Mouse (Mus musculus) cerebellum, adult 11-12 months (tissue): Measurements from ENCODE around the gene Spg11.

ENCODE experiments used
- DNase-seq: peaks from one replicate; pipeline ENCODE4 v3.0.0; 2022

The Spg11 gene

GRCm38 (mm10) chr2:122059365-122060115 lies 58.6 kb downstream of the Spg11 start:
- DNase-seq: peak; percentile 55

GRCm38 (mm10) chr2:122043926-122044325 lies 74.3 kb downstream of the Spg11 start:
- DNase-seq: no peak

GRCm38 (mm10) chr2:122036064-122036463 lies 82.1 kb downstream of the Spg11 start:
- DNase-seq: no peak

DNA sequence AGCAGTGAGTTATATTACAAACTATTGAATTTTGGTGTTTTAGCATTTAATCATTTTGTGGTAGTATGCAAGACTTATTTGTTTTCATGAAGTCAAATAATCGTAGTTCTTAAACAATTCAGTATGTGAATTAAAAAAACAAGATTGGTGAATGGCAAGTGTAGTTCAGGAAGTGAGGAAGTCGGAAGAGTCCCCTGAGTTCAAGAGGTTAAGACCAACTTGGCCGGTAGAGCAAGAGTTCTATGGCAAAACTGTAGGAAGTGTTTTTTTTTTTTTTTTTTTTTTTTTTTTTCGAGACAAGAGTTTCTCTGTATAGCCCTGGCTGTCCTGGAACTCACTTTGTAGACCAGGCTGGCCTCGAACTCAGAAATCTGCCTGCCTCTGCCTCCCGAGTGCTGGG lies 86.2 kb downstream of the Spg11 start:
- no peak for DNase-seq

DNA sequence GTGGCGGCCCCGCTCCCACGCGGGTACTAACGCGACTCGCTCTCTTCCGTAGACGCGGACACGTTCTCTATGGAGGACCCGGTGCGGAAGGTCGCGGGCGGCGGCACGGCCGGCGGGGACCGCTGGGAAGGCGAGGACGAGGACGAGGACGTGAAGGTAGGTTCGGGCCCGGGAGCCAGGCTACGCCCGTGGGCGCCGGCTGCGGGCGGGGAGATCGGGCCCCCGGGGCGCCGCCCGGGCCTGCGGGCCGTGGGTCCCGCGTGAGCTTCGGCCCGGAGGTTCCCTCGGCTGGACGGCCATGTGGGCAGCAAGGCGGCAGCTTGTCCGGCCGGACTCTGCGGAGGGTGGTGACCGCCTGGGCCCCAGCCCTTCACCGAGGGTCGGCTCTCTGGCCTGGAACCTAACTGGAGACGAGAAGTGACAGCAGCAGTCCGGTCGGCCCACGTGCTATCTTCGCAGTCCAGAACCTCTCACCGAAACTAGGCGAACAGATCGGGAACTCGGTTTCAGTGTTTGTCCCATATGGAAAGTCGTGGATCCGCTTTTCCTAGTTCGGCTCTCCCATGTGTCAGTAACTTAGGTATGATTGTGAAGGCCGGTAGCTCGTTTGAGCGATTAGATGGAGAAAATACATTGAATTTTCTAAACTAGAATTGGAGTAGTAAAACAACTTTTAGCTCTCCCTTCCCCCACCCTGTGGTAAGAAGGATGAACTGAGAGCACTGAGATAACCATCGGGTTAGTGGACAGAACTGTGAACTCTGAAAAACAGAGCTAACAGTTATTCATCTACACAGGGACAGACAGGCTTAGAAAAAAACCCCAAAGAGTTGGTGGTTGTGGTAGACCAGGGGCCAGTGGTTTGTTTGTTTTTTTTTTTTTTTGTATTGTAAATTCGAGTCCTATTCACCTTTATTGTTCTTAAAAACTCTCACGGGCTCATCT lies 89.2 kb downstream of the Spg11 start:
- DNase-seq: no peak

- peak; percentile 91 for DNase-seq
These were observed 90.1 kb downstream of the Spg11 start, which contains the start of gene Eif3j1 for GRCm38 (mm10) chr2:122027862-122028755. TSS of gene Eif3j1 (plus strand) at chr2:122028546.

DNA sequence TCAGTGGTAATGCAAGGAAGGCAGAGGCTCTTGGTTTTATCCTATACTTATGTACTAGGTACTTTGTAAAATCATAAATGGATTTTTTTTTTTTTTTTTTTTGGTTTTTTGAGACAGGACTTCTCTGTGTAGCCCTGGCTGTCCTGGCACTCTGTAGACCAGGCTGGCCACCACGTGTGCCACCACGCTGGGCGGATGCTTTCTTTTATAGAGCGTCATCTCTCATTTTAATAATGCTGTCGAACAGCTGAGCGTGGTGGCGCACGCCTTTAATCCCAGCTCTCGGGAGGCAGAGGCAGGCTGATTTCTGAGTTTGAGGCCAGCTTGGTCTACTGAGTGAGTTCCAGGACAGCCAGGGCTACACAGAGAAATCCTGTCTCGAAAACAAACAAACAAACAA lies 91.1 kb downstream of the Spg11 start:
- peak; percentile 30 for DNase-seq

DNA sequence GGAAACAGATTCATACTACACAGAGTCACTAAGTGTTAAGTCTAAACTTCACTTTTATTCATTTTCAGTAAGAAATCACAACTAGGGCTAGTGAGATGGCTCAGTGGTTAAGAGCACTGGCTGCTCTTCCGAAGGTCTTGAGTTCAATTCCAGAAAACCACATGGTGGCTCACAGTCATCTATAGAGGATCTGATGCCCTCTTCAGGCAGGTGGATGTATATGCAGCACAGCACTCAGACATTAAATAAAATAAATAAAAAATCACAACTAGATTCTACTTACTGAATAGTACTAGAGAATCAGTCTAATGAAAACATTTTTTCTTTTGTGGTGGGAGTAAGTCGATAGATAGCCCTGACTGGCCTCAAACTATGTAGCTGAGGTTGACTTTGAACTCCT lies 95.9 kb downstream of the Spg11 start:
- DNase-seq: no peak

DNA sequence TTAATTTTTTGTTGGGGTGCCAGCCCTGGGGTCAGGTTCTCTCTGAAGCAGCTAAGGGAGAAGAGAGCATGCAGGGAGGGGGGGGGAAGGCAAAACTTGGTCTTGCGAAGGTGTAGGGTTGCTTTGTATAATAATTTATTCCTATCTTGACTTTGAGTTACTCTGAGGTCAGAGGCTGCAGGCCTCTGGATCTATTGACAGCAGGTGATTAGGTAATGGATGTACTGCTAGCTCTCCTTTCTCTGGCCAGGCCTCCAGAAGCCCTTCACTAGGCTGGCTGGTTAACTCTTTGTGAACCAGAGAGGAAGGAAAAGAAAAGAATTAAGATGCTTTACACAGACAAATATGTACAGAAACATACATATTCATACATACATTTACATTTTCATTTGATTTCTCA lies 99.5 kb downstream of the Spg11 start:
- no peak for DNase-seq

- no peak for DNase-seq
These were observed 106.7 kb downstream of the Spg11 start for GRCm38 (mm10) chr2:122011441-122011840.

DNA sequence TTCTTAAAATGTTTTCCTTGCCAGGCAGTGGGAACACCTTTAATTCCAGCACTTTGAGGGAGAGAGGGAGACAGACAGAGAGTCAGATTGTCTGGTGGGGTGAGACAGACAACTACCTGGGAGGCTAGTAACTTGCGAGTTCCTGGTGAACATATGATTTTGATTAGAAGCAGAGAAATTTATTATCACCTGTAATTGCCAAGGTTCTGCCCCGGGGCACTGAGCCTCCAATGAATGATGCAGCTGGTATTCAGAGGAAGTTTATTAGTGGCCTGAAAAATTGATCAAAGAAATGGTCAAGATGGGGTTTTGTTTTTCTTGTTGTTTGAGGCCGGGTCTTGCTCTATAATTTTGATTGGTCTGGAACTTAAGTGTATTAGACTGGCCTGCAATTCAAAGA lies 109.4 kb downstream of the Spg11 start:
- DNase-seq: no peak
